Mouse (Mus musculus): ENCODE measurements around the gene Acat1.

Gene Acat1

DNA sequence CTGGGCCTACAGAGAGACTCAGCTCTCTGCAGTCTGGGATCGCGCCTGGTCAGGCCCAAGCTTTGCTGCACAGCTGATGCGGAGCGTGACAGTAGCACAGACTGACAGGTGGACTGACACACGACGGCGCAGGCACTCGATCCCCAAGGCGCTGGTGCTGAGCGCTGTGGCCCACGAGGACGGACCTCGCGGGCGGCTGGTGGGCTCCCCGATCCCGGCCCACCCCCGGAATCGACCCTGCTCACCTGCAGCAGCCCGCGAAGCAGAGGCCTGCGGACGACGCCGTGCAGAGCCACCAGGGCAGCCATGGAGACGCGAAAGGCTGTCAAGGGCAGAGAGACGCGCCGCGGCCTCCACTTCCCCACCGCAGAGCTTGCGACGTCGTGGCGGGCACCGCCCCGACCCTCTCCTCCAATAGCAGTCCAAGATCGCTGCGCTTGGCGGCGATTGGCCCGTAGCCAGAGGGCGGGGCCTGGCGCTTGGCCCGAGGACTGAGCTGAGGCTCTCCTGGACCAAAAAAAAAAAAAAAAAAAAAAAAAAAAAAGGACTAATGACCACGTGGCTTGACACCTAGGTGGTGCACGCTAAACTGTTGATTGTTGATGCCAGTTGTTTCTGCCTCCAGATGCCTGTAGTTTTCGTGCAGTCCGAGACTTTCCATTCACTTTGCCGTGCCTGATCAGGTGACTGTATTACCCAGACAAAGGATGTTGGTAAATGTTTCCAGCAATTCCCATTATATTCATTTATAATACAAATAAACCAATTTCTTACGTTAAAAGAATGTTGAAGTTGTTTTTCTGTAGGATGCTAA lies at the start of gene Acat1:
Gene Acat1, minus strand, starts transcription at position 415 of the 814 bp plus-strand sequence.
- DNase-seq (ENCODE audit: low spot score) = peak; percentile 68

DNA sequence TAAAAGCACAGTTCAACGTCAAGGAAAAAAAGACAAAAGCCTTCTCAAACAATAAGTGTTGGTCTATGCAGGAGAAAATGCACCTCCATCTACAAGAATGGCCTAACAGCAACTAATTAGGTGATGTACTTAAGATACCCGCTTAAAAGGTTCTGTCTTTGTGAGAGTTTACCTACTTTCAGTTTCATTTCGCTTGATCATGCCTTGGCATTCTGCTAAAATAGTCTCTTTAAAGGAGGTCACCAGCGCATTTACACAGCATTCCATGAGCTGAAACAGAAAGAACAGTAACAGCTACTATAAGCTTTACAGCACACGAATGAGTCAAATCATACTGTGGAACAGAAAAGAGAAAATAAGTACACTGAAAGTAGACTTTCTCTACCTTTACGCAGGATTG lies 24.6 kb upstream of the Acat1 start:
- DNase-seq (ENCODE audit: low spot score) = no peak

DNA sequence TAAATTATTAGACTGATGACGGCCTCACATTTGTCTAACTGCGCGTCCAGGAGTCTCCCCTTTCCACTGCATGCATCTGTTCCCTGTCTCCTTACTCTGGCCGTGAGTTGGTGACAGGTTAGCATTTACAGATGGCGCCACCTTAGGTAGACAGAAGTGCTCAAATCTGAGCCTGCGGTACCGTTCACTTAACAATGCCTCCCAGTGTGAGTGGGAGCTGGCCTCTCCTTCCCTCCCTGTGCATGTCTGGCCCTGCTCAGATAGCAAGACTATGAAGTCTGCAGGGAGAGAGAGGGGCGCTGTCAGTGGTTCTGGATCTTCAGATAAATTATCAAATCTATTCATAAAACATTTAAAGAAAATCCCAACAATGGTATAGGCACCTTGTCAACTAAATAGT lies 5.1 kb upstream of the Acat1 start:
- DNase-seq (ENCODE audit: low spot score) = no peak

DNA sequence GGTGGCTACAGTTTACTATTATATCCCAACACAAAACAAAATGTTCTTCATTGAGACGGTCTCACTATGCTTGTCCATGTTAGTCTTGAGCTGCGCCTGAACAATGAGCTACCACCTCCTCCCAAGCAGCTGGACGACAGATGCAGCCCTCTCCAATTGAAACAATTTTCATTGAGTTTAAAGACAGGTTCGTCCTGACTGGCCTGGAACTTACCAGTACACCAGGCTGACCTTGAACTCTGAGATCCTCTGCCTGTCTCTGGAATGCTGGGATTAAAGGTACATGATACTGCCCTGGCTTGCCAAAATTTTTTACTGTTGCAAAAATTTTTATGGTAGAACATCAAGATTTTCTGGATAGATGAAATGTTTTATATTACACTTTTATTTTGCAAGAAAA lies 4.1 kb upstream of the Acat1 start:
- DNase-seq (ENCODE audit: low spot score) = no peak

- DNase-seq (ENCODE audit: low spot score) = no peak
Observed at GRCm38 (mm10) chr9:53609306-53609967, 745 bp downstream of the Acat1 start.

GRCm38 (mm10) chr9:53607816-53608215 lies 2.4 kb downstream of the Acat1 start:
- DNase-seq (ENCODE audit: low spot score) = no peak

DNA sequence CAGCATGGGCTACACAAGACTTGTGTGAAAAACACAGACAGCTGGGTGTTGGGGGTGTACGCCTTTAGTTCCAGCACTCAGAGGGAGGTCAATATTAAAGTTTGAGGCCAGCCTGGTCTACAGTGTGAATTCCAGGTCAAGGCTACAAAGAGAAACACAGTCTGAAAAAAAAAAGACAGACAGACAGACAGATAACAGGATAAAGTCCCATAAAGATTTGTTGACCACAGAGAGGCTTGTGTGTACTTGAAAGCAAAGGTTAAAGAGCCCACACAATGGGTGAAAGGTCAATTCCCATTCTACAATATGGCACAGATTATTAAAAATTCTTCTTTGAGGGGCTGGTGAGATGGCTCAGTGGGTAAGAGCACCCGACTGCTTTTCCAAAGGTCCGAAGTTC lies 3.0 kb downstream of the Acat1 start:
- no peak for DNase-seq (ENCODE audit: low spot score)

GRCm38 (mm10) chr9:53604954-53605353 lies 5.2 kb downstream of the Acat1 start:
- DNase-seq (ENCODE audit: low spot score) = no peak

DNA sequence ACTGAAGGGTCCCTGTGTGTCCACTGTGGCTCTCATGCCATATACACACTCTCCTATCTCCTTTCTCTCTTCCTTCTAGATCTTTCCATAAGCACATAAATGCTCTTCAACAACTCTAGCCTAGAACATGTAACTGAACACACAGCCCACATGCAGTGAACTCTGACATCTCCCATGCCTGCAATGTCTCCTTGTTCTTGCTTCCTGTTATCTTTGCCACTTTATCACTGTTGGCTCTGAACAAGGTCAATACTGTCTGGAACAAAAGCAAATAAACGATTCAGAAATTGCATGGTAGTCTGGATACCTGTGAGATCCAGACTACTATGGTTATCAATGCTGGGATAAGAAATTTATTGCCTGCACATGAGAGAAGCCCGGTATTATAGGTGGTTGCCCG lies 6.3 kb downstream of the Acat1 start:
- DNase-seq (ENCODE audit: low spot score) = no peak

GRCm38 (mm10) chr9:53603384-53603783 lies 6.8 kb downstream of the Acat1 start:
- DNase-seq (ENCODE audit: low spot score) = no peak

GRCm38 (mm10) chr9:53601541-53601940 lies 8.6 kb downstream of the Acat1 start:
- DNase-seq (ENCODE audit: low spot score) = no peak

GRCm38 (mm10) chr9:53598631-53599030 lies 11.6 kb downstream of the Acat1 start:
- no peak for DNase-seq (ENCODE audit: low spot score)

DNA sequence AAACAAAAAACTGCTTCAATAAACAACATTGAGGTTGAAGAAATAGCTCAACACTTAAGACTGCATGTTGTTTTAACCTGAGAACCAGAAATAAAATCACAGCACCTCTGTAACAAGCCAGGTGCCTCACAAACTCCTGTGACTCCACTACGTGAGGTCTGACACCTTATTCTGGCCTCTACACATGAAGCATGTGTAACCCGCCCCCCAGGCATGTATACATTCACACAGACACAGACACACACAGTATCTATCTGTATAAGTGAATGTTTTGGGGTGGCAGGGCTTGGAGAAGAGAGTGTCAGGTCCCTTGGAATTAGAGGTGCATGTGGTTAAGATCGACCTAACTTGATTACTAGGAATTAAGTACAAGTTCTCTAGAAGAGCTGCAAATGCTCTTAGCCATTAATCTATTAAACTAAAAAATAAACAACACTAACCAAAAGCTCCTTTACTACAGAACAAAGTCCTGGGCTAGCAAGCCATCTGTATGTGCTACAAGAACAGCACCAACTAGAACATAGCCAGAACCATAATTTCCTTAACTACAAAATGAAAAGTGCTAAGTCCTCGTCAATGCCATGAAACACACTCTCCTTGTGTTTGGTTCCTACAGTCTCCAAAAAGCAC lies 13.1 kb downstream of the Acat1 start:
- DNase-seq (ENCODE audit: low spot score) = no peak

DNA sequence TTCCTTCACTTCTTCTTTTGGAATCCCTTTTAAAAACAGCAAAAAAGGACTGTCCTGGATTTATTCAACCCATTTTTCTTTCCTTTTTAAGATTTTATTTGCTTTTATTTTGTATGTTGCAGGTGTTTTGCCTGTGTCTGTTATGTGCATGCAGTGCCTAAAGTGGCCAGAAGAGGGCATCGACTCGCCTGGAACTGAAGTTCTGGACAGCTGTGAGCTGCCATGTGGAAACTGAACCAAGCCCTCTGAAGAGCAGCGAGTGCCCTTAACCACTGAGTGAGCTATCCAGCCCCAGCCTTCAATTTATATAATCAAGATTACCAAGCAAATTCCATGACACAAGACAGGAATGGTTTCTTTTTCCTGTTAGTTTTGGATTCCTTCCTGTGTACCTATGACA lies 15.4 kb downstream of the Acat1 start:
- no peak for DNase-seq (ENCODE audit: low spot score)

GRCm38 (mm10) chr9:53581870-53582269 lies 28.3 kb downstream of the Acat1 start:
- no peak for DNase-seq (ENCODE audit: low spot score)

- no peak for DNase-seq (ENCODE audit: low spot score)
Observed at GRCm38 (mm10) chr9:53575721-53576120, 34.5 kb downstream of the Acat1 start.

DNA sequence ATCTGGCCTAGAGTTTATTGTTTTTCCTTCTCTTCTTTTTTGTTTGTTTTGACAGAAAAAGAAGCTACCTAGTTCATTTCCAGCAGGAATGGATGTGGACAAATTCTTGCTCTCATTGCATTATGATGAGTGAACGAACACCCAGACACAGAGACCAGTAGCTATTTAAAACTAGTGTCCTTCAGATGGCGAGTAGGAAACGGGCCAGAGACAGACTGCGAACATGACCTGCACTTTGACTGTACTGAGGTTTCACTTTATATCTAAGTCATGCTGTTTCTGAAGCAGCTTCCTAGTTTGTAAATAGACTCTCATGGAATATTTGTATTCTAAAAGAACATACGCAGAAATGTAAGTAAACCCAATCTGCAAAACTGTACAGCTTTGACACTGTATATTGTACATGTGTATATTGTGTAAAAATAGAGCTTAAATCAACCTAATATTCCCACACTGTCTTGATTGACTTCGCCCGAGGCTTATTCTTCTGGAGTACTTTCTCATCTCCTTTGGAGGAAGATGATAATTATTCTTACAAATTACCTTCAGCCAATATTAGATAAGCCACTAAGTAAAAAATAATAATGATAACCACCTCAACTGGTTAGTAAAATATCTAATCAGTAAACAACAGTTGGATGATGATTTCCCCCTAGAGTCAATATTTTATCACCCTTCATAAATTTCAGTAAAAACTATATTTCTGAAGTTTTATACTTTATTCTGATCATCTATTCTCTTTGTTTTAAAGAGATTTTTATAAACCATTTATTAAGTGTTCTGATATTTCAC lies 37.5 kb downstream of the Acat1 start:
- no peak for DNase-seq (ENCODE audit: low spot score)

DNA sequence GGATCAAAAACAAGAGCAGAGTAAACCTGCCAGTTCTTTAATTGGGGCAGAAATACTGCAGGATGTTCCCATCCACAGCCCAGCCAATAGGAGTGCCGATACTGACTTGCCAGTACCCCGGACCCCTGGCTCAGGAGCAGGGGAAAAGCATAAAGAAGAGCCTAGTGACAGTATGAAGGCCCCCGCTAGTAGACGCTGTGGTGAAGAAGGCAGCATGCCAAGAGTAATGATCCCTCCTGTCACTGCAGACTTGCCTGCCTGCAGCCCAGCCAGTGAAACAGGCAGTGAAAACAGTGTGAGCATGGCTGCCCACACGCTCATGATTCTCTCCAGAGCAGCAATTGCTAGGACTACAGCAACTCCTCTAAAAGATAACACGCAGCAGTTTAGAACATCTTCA lies 39.5 kb downstream of the Acat1 start:
- no peak for DNase-seq (ENCODE audit: low spot score)

- no peak for DNase-seq (ENCODE audit: low spot score)
Observed at GRCm38 (mm10) chr9:53537336-53537965, 72.7 kb downstream of the Acat1 start.

- DNase-seq (ENCODE audit: low spot score) = peak; percentile 96
Observed at GRCm38 (mm10) chr9:53536558-53537320, 73.4 kb downstream of the Acat1 start, which contains the start of the genes Atm and Npat. Gene Atm (minus strand): TSS chr9:53536740. Gene Npat (plus strand): TSS chr9:53537047.
